Mouse (Mus musculus): ENCODE measurements at regions not wholly inside any gene's neighbourhood (a gene's known extent, or its start where the extent isn't known, plus 50 kb on each side); places are given as distances from the start of the nearest gene placed in this dataset.

DNA sequence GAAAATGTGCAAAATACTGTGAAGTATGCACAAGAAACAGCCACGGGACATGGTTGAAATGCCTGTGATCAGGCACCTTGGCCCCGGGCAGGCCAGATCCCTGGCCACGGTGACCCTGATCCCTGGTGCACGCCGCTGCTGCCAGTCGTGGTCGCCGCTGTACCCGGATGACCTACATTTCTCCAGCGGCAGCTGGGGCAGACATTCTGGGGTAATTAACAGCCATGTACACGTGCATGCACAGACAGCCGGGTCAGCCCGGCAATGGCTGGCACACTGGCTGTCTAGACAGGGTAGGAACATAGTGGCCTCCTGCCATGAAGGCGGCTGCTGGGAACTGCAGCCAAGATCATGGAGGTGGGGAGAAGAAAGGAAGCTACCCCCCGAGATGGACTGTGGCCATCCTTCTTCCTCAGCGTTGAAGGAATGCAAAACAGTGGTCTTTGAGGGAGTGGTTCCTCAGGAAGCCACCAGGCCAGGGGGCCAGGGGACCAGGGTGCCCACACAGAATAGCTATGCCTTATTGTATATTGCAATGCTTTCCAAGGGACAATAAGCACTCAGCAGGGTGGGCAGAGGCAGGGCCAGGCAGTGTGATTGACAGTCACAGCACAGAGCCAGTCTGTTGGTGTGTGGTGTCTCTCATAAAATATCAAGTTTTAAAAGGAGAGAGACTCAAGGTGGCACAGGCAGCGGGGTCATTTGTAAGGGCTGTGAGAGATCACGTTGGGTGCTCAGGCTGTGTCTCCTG lies 108.3 kb upstream of the 1700021F07Rik start:
- TF ChIP-seq CTCF (IDR thresholded peaks at IDR 0.05; ENCODE audit: borderline replicate concordance, control insufficient read depth, extremely low read depth, insufficient read depth, low read length, poor library complexity), result no peak
- peak; percentile 13; the same call in 1 of the 2 replicates for TF ChIP-seq POLR2A (IDR thresholded peaks at IDR 0.05; ENCODE audit: control insufficient read depth, extremely low read depth, insufficient read depth, low read length, poor library complexity)

All from thymus, adult 2 months (tissue).